Mouse (Mus musculus): ENCODE data around the gene Rab11fip4. TPM values are rescaled to one million over a fixed set of nuclear protein-coding genes. Genes with fewer than 3 reads are reported as not detected.
"Not testable (repeated sequence)": the region's sequence is repeated elsewhere in the genome, so short reads cannot be mapped to it uniquely, and the experiment has no call there.

The Rab11fip4 gene
- total RNA-seq, 1 experiment from 2014 or later, result 29.0 TPM

DNA sequence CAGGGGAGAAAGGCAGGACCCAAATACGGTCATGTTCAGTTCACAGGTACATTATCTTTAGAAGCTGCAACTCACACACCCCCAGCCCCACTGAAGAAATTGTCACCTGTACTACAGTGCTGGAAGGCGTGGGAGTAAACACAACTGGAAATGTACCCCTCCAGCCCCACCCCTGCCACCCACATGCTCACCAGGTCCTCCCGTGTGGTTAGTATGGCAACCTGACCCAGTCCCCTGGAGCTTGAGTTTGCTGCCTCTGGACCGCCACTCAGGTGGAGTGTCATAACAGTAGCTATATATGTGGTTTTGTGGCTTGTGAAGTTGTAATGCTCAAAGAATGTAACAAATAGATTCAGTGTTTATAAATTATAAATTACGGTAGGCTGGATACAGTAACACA is 107.1 kb downstream of the Rab11fip4 start:
- no peak for ATAC-seq (replicated peaks; ENCODE audit: insufficient number of reproducible peaks, low FRiP score, low TSS enrichment, poor library complexity, severe bottlenecking)

DNA sequence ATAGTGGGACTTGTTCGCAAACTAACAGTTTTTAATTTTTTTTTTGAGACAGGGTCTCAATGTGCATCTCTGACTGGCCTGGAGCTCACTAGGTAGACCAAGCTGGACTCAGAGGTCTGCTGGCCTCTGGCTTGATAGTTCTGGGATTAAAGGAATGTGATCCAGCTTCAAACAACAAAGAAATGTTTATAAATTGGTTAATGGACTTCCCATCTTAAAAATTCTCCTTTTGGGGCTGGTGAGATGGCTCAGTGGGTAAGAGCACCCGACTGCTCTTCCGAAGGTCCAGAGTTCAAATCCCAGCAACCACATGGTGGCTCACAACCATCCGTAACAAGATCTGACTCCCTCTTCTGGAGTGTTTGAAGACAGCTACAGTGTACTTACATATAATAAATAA is 107.5 kb downstream of the Rab11fip4 start:
- ATAC-seq (replicated peaks; ENCODE audit: insufficient number of reproducible peaks, low FRiP score, low TSS enrichment, poor library complexity, severe bottlenecking), result not testable (repeated sequence)

DNA sequence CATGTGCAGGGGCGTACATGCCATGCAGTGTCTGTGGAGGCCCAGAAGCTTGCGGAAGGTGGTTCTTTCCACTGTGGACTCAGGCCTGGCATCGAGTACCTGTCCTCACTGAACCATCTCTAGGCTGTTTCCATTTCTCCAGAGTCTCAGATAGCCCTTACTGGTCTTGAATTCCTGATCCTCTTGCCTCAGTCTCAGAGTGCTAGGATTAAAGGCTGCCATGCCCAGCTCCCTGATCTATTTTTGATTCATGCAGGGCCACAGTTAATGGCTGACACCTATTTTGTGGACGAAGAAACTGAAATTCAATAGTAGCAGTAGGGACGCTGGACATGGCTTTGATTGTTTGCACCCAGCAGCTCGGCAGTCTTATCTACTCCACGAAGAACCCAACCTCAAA is 110.5 kb downstream of the Rab11fip4 start:
- no peak for ATAC-seq (replicated peaks; ENCODE audit: insufficient number of reproducible peaks, low FRiP score, low TSS enrichment, poor library complexity, severe bottlenecking)

DNA sequence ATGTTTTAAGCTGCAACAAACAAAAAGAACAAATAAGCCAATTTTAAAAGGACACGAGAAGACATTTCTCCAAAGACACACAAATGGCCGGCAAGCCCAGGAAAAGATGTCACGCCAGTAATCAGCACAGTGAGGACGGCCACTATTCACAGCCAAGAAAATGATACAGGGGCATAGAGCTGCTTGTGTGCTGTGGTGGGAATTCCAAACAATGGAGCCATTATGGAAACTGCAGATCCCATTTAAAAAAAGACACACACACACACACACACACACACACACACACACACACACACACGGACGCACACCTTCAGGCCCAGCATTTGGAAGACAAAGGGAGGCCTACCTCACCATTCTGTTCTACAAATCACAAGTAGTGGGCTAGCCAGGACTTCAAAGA is 111.1 kb downstream of the Rab11fip4 start:
- ATAC-seq (replicated peaks; ENCODE audit: insufficient number of reproducible peaks, low FRiP score, low TSS enrichment, poor library complexity, severe bottlenecking), result no peak

DNA sequence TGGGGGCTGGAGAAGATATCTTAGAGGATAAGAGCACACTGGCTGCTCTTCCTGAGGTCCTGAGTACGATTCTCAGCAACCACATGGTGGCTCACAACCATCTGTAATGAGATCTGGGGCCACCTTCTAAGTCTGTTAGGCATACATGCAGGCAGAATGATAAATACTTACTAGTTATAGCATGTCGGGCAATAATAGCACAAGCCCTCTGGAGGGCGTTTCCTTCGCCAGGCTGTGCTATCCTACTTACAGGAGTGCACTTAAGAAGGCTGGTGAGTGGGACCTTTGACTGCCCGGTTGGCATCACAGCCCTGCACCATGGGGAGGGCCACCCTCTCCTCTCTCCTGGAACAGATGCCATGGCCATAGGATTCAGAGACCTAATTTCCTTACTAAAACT is 112.4 kb downstream of the Rab11fip4 start:
- peak; percentile 41 for ATAC-seq (replicated peaks; ENCODE audit: insufficient number of reproducible peaks, low FRiP score, low TSS enrichment, poor library complexity, severe bottlenecking)

DNA sequence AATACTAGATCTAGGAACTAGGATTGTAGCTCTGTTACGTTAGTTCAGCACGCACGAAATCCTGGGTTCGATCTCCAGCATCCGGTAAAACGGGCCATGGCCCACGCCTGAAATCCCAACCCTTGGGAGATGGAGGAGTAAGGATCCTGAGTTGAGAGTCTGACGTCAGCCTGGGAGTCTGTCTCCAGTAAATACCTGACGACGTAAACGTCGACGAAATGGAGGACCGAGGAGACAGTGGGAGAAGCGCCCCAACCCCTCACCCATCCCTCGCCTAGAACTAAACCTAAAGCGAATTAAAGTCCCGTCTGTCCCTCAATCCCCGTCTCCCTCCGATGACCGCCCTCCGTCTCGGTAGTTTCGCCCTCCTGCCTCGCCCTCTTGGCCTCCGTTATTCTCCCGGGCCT is 112.9 kb downstream of the Rab11fip4 start:
- ATAC-seq (replicated peaks; ENCODE audit: insufficient number of reproducible peaks, low FRiP score, low TSS enrichment, poor library complexity, severe bottlenecking), result peak; percentile 10; the same call in 1 of the 2 replicates

DNA sequence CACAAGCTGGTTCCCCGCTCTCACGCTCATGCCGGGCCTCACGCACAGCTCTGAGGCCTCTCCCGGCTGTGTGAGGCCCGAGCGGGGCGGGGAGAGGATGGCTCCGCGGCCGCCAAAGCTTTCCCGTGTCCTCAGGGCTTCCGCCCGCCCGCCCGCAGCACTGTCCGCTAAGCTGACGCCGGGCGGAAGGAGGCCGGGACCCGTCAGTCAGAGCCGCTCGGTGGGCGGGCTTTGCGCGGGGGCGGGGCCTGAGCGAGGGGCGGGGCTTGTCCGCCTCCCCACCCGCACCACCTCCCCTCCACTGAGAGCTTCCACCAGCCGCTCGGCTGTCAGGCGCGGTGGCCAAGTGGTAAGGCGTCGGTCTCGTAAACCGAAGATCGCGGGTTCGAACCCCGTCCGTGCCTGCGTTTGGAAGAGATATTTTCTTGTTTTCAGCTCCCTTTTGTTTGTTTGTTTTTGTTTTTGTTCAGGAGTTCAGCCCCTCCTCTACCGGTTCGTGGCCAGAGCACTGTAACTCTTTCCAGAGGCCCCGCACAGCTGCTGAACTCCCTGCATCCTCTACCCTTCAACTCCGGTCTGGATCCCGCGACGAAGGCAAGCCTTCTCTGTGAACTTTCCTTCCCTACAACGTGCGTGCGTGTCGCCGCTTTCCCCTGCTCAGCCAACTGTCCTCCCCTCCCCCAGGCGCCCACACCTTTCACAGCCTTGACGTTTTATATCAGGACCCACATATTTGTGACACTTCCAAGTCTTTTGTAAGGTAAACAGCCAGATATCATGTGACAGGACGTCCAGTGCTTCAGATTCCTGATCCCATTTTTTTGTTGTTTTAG is 113.5 kb downstream of the Rab11fip4 start:
- peak; percentile 75 for ATAC-seq (replicated peaks; ENCODE audit: insufficient number of reproducible peaks, low FRiP score, low TSS enrichment, poor library complexity, severe bottlenecking)

DNA sequence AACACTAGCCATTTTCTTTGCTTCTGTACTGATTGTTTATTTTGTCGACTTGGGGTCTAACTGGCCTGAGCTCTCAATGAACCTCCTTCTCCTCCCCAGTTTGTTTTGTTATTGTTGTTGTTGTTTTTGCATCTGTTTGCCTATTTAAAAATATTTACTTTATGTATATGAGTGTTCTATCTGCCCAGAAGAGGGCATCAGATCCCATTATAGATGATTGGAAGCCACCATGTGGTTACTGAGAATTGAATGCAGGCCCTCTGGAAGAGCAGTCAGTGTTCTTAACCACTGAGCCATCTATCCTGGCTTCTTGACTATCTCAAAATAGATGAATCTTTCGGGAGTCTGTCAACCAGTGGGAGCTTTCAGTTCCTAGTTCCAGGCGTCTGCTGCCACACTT is 116.1 kb downstream of the Rab11fip4 start:
- no peak for ATAC-seq (replicated peaks; ENCODE audit: insufficient number of reproducible peaks, low FRiP score, low TSS enrichment, poor library complexity, severe bottlenecking)

DNA sequence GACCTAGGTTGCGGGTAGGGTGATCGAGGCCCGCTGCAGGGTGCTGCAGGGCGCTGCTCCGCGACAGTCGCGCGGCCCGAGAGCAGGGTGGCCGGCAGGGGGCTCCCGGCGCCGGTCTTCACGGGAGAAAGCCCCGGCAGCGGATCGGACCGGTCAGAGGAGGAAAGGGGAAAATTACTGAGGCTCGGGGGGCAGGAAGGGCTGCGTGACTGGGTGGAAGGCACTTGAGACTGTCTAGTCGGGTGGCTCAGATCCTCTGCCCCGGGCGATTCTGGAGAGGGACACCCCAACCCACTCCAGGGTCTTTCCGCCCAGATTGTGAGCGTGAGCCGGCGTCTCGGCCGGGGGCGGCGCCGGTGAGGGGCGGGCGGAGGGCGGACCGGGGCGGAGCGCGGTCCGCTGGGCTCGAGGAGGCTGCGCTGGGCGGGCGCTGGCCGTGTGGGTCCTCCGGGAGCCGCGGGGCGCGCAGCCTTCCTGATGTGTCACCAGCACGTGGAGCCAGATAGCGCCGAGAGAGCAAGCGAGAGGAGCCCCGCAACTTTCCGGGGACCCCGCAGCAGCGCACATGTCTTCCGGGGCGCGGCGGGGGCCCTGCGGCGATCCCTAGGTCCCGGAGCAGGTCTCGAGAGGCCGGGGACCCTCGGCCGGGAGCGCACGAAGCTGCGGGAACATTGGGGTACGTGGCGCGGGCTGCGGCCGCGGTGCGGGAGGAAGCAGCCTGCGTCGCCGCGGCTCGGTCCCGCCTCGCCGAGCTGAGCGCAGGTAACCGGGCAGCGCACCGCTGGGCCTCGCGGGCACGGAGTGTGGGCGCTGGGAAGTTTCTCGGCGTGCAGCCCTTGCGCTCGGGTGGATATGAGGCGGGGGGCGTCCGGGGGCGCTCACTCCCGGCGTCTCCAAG is 120.1 kb downstream of the Rab11fip4 start:
- peak; percentile 48; the same call in 1 of the 2 replicates for ATAC-seq (replicated peaks; ENCODE audit: insufficient number of reproducible peaks, low FRiP score, low TSS enrichment, poor library complexity, severe bottlenecking)

DNA sequence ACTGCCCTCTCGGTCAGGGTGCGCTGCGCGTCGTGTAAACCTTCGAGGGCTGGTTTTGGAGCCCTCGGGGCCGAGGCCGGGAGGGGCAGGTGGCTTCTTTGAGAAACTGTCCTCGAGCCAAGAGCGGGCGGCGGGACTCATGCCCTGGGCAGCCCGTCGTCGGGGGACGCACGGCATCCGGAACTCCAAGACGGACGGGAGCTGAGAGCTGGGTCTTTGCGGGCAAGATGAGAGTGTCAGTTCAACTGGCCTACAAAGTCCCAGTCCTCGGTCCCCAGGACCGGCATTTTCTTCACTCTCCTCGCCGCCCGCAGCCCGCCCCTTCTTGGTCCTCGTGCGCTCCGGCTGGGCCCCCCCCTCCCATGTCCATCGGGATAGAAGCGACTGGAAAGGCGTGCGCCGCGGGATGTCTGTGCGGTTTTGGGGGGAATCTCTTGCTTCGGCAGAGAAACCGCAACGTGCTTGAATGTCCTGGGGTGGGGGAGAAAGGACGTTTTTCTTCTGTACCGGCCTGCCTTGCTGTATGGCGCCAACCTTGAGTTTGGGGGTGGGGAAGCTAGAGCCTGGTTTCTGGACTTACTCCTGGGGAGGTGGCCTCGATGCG is 120.9 kb downstream of the Rab11fip4 start:
- no peak for ATAC-seq (replicated peaks; ENCODE audit: insufficient number of reproducible peaks, low FRiP score, low TSS enrichment, poor library complexity, severe bottlenecking)

DNA sequence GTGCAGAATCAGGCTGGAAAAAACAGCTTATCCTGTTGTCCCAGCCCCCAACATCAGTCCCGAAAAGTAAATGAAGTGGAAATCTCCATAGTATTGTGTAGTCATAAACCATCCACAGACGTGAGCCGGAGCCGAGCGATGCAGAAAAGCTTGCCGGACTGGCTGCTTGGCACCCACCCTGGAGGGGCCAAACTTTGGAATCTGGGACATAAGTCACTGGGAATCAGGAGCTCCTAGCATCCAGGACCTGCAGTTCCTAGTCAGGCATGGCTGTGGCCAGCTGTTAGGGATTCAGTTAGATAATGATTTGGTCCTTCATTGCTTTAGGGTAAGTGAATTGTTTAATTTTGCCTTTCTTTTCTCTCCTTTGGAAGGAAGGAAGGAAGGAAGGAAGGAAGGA is 122.2 kb downstream of the Rab11fip4 start:
- ATAC-seq (replicated peaks; ENCODE audit: insufficient number of reproducible peaks, low FRiP score, low TSS enrichment, poor library complexity, severe bottlenecking), result no peak

DNA sequence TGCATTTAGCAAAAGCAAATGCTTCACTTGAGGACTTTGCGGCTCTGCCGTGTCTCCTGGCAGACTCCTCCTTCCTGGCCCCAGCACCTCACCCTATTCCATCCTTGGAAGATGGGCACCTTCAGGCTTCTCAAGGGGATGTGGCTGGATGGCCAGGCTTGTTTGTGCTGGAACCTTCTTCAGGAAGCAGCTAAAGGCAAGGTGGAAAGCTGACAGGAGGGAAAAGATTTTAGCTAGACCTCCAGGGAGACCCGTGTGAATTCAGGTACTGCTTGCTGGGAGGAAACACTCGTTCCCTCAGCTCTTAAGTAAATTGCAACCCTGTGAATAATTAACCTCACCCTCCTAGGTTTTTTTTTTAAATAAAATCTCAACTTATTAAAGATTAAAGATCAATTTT is 122.7 kb downstream of the Rab11fip4 start:
- no peak for ATAC-seq (replicated peaks; ENCODE audit: insufficient number of reproducible peaks, low FRiP score, low TSS enrichment, poor library complexity, severe bottlenecking)

DNA sequence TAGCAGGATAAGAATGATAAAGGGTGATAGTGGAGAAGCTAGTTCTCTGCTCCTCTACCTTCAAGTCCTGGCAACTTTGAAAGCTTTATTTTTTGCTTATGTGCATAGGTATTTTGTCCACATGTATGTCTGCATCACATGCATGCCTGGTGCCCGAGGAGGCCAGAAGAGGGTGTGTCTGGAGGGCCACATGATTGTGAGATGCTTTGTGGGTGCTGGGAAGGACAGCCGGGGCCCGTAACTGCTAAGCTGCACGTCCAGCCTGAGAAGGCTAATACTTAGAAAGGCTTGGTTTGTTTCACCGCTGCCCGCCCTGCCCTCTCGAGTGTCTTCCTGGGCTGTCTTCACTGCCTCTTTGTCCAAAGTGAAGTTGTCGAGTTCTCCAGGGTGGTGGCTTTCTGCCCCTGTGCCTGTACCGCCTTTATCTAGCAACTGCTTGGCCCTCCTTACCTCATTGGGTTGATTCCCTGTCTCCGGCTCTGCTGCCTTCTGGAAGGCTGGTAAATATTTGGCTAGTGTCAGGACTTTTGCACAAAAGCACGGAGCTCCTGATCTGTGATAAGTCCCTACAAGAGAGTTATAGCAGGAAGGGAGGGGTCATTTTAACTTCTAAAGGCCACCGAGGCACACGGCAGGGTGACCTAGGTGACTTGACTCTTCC is 123.2 kb downstream of the Rab11fip4 start:
- no peak for ATAC-seq (replicated peaks; ENCODE audit: insufficient number of reproducible peaks, low FRiP score, low TSS enrichment, poor library complexity, severe bottlenecking)

DNA sequence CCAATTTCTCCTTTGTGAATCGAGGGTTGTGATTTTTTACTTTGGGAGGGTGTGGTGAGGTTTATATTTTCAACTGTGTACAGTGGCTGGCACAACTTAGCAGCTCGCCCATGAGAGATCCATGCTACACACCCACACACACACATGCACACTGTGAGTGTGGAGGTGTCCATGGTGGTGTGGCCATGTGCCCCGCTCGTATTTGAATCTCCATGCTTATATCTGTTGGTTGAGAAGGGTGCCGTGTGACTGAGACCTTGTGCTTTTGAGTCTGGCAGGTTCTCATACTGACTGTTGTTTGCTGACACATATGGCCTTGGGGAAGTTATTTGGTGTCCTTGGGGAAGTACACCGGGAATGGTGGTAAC is 123.7 kb downstream of the Rab11fip4 start:
- no peak for ATAC-seq (replicated peaks; ENCODE audit: insufficient number of reproducible peaks, low FRiP score, low TSS enrichment, poor library complexity, severe bottlenecking)

DNA sequence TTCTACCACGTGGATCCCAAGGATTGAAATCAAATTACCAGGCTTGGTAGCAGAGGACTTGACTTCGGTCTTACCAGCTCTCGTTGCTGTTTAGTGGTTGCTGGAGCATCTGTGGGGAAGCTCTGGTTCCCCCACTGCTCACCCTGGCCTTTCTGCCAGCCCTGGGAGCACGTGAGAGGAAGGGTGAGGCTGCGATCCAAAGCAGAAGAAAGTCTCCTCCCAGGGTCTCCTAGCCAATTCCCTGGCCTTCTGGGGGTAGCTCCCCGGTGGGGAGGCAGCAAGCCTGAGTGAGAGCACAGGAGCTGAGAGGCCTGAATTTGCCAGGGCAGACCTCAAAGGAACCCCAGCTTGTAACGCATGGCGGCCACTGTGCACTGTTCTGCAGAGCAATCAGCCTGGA is 124.3 kb downstream of the Rab11fip4 start:
- no peak for ATAC-seq (replicated peaks; ENCODE audit: insufficient number of reproducible peaks, low FRiP score, low TSS enrichment, poor library complexity, severe bottlenecking)

DNA sequence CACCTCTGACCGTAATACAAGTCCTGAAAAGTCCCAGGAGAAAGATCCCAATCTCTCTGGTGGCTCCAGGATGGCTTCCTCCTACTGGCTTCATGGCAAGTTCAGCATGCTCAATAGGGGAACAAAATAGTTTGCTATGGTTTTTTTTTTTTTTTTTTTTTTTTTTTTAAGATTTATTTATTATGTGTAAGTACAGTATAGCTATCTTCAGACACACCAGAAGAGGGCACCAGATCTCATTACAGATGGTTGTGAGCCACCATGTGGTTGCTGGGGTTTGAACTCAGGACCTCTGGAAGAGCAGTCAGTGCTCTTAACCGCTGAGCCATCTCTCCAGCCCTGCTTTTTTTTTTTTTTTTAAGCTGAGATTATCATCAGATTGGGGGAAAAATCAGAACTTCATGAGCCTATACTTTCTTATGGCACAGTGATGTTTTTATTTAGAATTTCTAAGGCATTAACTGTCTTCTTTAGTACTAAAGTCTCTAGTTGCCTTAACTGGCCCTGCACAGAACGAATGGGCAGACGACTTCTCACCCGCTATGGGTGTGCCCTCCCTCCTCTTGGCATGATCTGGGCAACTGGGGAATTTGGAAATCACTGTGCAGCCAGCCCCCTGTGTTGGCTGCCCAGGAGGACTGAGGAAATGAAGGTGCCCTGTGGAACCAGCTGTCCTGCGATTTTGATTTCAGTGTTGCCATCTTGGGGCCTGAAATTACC is 124.9 kb downstream of the Rab11fip4 start:
- ATAC-seq (replicated peaks; ENCODE audit: insufficient number of reproducible peaks, low FRiP score, low TSS enrichment, poor library complexity, severe bottlenecking), result no peak

DNA sequence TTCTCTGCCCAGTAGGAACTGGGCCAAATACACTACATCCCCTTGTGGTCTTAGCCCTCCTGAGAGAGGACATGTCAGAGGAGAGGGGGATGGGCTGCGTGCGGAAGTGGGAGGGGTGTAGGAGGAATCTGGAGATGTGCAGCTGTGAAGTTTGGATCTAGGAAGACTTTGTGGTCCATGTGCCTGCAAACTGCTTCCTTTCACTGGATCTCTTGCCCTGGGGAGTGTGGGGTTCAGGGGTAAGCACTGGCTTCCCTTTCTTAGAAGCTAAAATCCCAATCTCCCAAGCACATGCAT is 125.4 kb downstream of the Rab11fip4 start:
- no peak for ATAC-seq (replicated peaks; ENCODE audit: insufficient number of reproducible peaks, low FRiP score, low TSS enrichment, poor library complexity, severe bottlenecking)

DNA sequence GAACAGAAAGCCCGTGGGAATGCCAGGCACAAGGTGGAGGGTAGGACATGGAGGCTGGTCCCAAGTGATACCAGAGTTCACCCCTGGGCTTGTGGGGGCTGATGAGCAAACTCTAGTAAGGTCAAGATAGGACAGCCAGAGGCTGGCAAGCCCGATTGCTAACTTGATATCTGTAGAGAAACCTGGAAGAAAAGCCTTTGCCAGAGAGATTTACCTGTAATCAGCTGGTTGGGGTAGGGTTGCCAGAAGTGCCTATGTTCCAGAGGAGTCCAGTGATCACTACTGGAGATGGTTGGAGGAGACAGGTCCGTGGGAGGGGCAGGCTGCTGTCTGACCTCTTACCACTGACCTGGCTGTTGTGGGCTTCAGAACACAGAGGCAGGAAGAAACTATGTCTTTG is 126.3 kb downstream of the Rab11fip4 start:
- ATAC-seq (replicated peaks; ENCODE audit: insufficient number of reproducible peaks, low FRiP score, low TSS enrichment, poor library complexity, severe bottlenecking), result no peak

DNA sequence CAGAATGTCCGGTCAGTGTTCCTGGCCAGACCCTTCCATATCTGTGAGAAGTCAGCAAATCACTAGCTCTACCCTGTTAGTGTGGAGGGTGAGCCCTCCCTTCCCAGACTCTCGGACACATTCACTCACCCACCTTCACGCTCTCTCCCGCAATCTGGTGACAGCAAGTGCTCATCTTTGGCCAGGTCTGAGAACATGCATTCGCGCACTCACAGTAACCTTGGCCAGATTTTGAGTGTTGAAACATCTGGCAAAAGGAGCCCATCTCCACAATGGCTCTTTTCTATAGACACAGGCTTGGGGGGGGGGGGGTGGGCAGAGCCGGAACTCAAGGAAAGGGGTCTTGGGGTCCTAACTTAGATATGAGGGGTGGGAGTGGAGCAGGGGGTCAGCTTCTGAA is 126.8 kb downstream of the Rab11fip4 start:
- no peak for ATAC-seq (replicated peaks; ENCODE audit: insufficient number of reproducible peaks, low FRiP score, low TSS enrichment, poor library complexity, severe bottlenecking)

Data from monocyte, adult 5-6 weeks (primary cell).